Mouse (Mus musculus): ENCODE measurements around the gene Sh3rf3. TPM values are rescaled to one million over a fixed set of nuclear protein-coding genes. Genes with fewer than 3 reads are reported as not detected.

The Sh3rf3 gene
- total RNA-seq, 1 experiment = 1.6 TPM

DNA sequence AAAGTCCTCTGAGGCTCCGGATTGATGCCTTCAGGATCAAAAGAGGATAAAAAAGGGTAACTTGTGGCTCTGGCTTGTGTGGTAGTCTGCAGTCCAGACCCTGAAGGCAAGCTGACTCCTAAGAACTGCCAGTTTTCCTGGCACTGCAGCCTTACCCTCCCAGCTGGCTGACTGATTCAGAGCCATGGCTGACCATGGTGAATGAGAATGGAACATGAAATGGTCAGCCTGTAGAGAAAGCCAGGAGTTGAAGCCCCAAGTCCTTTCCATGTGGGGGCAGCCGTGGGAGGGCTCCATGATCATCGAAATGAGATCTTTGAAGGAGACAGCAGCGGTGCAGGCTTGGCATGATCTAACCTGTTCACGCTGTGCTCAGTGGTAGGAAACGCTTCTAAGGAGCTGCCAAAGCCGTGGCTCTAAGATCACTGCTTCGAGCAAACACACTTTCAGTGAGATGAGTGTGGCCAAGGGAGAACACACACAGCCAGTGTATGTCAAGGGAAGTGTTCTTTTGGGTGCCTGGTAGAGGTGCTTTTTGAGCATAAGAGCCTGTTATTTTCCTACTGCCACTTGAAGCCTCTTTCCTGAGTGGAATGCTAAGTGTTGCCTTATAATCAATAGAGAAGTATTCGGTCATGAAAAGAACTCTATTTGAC is 168.6 kb downstream of the Sh3rf3 start:
- no peak for TF ChIP-seq MAFK (IDR thresholded peaks at IDR 0.05; ENCODE audit: insufficient read depth, low read depth, low read length)
- TF ChIP-seq CHD2 (IDR thresholded peaks at IDR 0.05; ENCODE audit: low read depth, low read length) = no peak
- no peak for TF ChIP-seq HCFC1 (IDR thresholded peaks at IDR 0.05; ENCODE audit: borderline replicate concordance, insufficient read depth, low read length)
- no peak for TF ChIP-seq ZNF384 (IDR thresholded peaks at IDR 0.05; ENCODE audit: low read depth, low read length)
- TF ChIP-seq ZC3H11A (IDR thresholded peaks at IDR 0.05; ENCODE audit: borderline replicate concordance, low read depth, low read length) = no peak
- no peaks in the 10 kb centered on the region for H3K36me3 ChIP-seq (ENCODE audit: control insufficient read depth, insufficient read depth, low read length, poor library complexity, severe bottlenecking)
- in situ Hi-C loops (cut with MboI; ENCODE audit: low sequenced_read_pairs in 2 of 2, unreplicated experiment in 2 of 2) = no loop called here
- no peaks in the 10 kb centered on the region for H3K4me1 ChIP-seq (ENCODE audit: control insufficient read depth in 2 of 2, insufficient read depth in 2 of 2, low read length in 2 of 2, poor library complexity in 1 of 2)
- no peaks in the 10 kb centered on the region for H3K9me3 ChIP-seq (ENCODE audit: control insufficient read depth, insufficient read depth, low read depth, low read length)
- no peak overlapping the region for H3K27ac ChIP-seq (ENCODE audit: insufficient read depth, low read depth, low read length, poor library complexity, severe bottlenecking)
- no peak for DNase-seq (ENCODE audit: low read depth, low spot score)
- no peak overlapping the region for H3K9ac ChIP-seq (ENCODE audit: insufficient read depth, low read depth, low read length, poor library complexity, severe bottlenecking)
- no peak overlapping the region for H3K4me3 ChIP-seq (ENCODE audit: insufficient read depth in 1 of 2, low read depth in 1 of 2, low read length in 2 of 2, poor library complexity in 1 of 2, severe bottlenecking in 1 of 2)

DNA sequence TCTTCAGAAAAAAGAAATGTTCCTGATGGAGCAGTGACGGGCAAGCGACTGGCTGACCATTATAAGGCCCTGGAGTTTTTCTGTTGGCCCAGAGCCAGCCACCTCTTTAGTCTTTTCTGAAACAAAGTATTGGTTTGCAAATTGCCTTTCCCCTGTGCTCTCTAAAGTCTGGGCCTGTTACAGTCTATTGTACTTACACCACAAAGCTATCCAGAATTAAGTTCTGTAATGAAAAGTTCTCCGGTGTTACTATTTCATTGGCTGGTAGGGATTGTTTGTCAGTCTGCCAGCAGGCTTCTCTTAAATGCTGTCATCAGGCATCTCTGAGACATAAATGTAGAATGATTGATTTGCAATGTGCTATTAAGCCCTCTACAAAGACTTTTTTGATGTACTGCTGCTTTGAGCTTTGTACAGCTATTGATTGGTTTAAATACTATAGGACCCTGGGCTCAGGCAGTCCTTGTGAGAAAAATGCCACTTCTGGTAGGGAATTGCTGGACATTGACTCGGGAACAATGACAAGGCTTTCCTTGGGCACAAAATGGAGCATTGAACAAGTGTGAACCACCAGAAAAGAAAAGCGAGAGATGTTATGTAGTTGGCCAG is 169.5 kb downstream of the Sh3rf3 start:
- no peaks in the 10 kb centered on the region for H3K9me3 ChIP-seq (ENCODE audit: control insufficient read depth, insufficient read depth, low read depth, low read length)
- H3K9ac ChIP-seq (ENCODE audit: insufficient read depth, low read depth, low read length, poor library complexity, severe bottlenecking) = no peak overlapping the region
- no peaks in the 10 kb centered on the region for H3K4me1 ChIP-seq (ENCODE audit: control insufficient read depth in 2 of 2, insufficient read depth in 2 of 2, low read length in 2 of 2, poor library complexity in 1 of 2)
- in situ Hi-C loops (cut with MboI; ENCODE audit: low sequenced_read_pairs in 2 of 2, unreplicated experiment in 2 of 2) = no loop called here
- no peak overlapping the region for H3K27ac ChIP-seq (ENCODE audit: insufficient read depth, low read depth, low read length, poor library complexity, severe bottlenecking)
- H3K4me3 ChIP-seq (ENCODE audit: insufficient read depth in 1 of 2, low read depth in 1 of 2, low read length in 2 of 2, poor library complexity in 1 of 2, severe bottlenecking in 1 of 2) = no peak overlapping the region
- no peaks in the 10 kb centered on the region for H3K36me3 ChIP-seq (ENCODE audit: control insufficient read depth, insufficient read depth, low read length, poor library complexity, severe bottlenecking)
- no peak for DNase-seq (ENCODE audit: low read depth, low spot score)
- TF ChIP-seq ZC3H11A (IDR thresholded peaks at IDR 0.05; ENCODE audit: borderline replicate concordance, low read depth, low read length) (no peak), MAFK (IDR thresholded peaks at IDR 0.05; ENCODE audit: insufficient read depth, low read depth, low read length) (no peak), ZNF384 (IDR thresholded peaks at IDR 0.05; ENCODE audit: low read depth, low read length) (no peak), CHD2 (IDR thresholded peaks at IDR 0.05; ENCODE audit: low read depth, low read length) (no peak), HCFC1 (IDR thresholded peaks at IDR 0.05; ENCODE audit: borderline replicate concordance, insufficient read depth, low read length) (no peak)

DNA sequence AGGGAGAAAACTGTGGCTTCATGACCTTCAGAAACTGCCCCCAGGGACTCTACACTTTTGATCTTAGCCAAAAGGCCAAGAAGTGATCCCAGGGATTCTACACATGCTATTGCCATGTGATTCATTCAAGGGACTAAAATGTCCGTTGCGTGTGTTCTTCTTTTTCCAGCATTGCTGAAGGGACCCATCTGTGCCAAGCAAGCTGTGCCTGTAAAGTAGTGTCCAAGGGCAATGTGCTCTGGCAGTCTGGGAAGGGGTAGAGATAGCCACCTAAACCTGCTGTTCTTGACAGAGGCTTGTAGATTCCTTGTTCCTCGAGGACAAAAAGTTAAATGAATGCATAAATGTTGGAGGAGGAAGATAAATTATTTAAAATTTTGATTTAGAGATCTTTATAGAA is 178.5 kb downstream of the Sh3rf3 start:
- Histone ChIP-seq H3K27ac (ENCODE audit: insufficient read depth, low read depth, low read length, poor library complexity, severe bottlenecking) (no peak overlapping the region), H3K4me1 (ENCODE audit: control insufficient read depth in 2 of 2, insufficient read depth in 2 of 2, low read length in 2 of 2, poor library complexity in 1 of 2) (no peaks in the 10 kb centered on the region), H3K9ac (ENCODE audit: insufficient read depth, low read depth, low read length, poor library complexity, severe bottlenecking) (no peak overlapping the region), H3K9me3 (ENCODE audit: control insufficient read depth, insufficient read depth, low read depth, low read length) (no peaks in the 10 kb centered on the region), H3K4me3 (ENCODE audit: insufficient read depth in 1 of 2, low read depth in 1 of 2, low read length in 2 of 2, poor library complexity in 1 of 2, severe bottlenecking in 1 of 2) (no peak overlapping the region), H3K36me3 (ENCODE audit: control insufficient read depth, insufficient read depth, low read length, poor library complexity, severe bottlenecking) (no peaks in the 10 kb centered on the region)
- no peak for DNase-seq (ENCODE audit: low read depth, low spot score)
- in situ Hi-C loops (cut with MboI; ENCODE audit: low sequenced_read_pairs in 2 of 2, unreplicated experiment in 2 of 2) = no loop called here
- no peak for TF ChIP-seq MAFK (IDR thresholded peaks at IDR 0.05; ENCODE audit: insufficient read depth, low read depth, low read length)
- TF ChIP-seq ZC3H11A (IDR thresholded peaks at IDR 0.05; ENCODE audit: borderline replicate concordance, low read depth, low read length) = no peak
- no peak for TF ChIP-seq HCFC1 (IDR thresholded peaks at IDR 0.05; ENCODE audit: borderline replicate concordance, insufficient read depth, low read length)
- no peak for TF ChIP-seq CHD2 (IDR thresholded peaks at IDR 0.05; ENCODE audit: low read depth, low read length)
- no peak for TF ChIP-seq ZNF384 (IDR thresholded peaks at IDR 0.05; ENCODE audit: low read depth, low read length)

GRCm38 (mm10) chr10:58994726-58995125 is 181.6 kb downstream of the Sh3rf3 start:
- H3K27ac ChIP-seq (ENCODE audit: insufficient read depth, low read depth, low read length, poor library complexity, severe bottlenecking) = no peak overlapping the region
- no peaks in the 10 kb centered on the region for H3K9me3 ChIP-seq (ENCODE audit: control insufficient read depth, insufficient read depth, low read depth, low read length)
- DNase-seq (ENCODE audit: low read depth, low spot score) = no peak
- H3K4me3 ChIP-seq (ENCODE audit: insufficient read depth in 1 of 2, low read depth in 1 of 2, low read length in 2 of 2, poor library complexity in 1 of 2, severe bottlenecking in 1 of 2) = no peak overlapping the region
- TF ChIP-seq HCFC1 (IDR thresholded peaks at IDR 0.05; ENCODE audit: borderline replicate concordance, insufficient read depth, low read length) = no peak
- TF ChIP-seq MAFK (IDR thresholded peaks at IDR 0.05; ENCODE audit: insufficient read depth, low read depth, low read length) = no peak
- TF ChIP-seq CHD2 (IDR thresholded peaks at IDR 0.05; ENCODE audit: low read depth, low read length) = no peak
- no peak for TF ChIP-seq ZC3H11A (IDR thresholded peaks at IDR 0.05; ENCODE audit: borderline replicate concordance, low read depth, low read length)
- TF ChIP-seq ZNF384 (IDR thresholded peaks at IDR 0.05; ENCODE audit: low read depth, low read length) = no peak
- no peaks in the 10 kb centered on the region for H3K36me3 ChIP-seq (ENCODE audit: control insufficient read depth, insufficient read depth, low read length, poor library complexity, severe bottlenecking)
- H3K9ac ChIP-seq (ENCODE audit: insufficient read depth, low read depth, low read length, poor library complexity, severe bottlenecking) = no peak overlapping the region
- H3K4me1 ChIP-seq (ENCODE audit: control insufficient read depth in 2 of 2, insufficient read depth in 2 of 2, low read length in 2 of 2, poor library complexity in 1 of 2) = no peaks in the 10 kb centered on the region
- in situ Hi-C loops (cut with MboI; ENCODE audit: low sequenced_read_pairs in 2 of 2, unreplicated experiment in 2 of 2) = no loop called here
